Mouse (Mus musculus): ENCODE measurements around the gene Pdilt.
"Not testable (repeated sequence)": the region's sequence is repeated elsewhere in the genome, so short reads cannot be mapped to it uniquely, and the experiment has no call there.

Pdilt gene

GRCm38 (mm10) chr7:119523389-119523788 is at the start of gene Pdilt:
Gene Pdilt (minus strand): TSS chr7:119523489.
- DNase-seq: no peak

GRCm38 (mm10) chr7:119562476-119562875 is 39.2 kb upstream of the Pdilt start:
- DNase-seq: not testable (repeated sequence)

- DNase-seq: no peak
These were observed 38.2 kb upstream of the Pdilt start for GRCm38 (mm10) chr7:119561441-119561840.

- no peak for DNase-seq
These were observed 37.2 kb upstream of the Pdilt start for GRCm38 (mm10) chr7:119560452-119560835.

- peak; percentile 2 to 3 for DNase-seq
These were observed 36.6 kb upstream of the Pdilt start for GRCm38 (mm10) chr7:119559789-119560451.

- DNase-seq: no peak
These were observed 30.8 kb upstream of the Pdilt start, which contains the start of gene Acsm2 for GRCm38 (mm10) chr7:119554040-119554439. Gene Acsm2 (plus strand): TSS chr7:119554340.

GRCm38 (mm10) chr7:119550471-119551222 is 27.4 kb upstream of the Pdilt start:
- DNase-seq: no peak

- no peak for DNase-seq
These were observed 22.3 kb upstream of the Pdilt start for GRCm38 (mm10) chr7:119545572-119545971.

- no peak for DNase-seq
These were observed 19.2 kb upstream of the Pdilt start for GRCm38 (mm10) chr7:119542445-119542844.

GRCm38 (mm10) chr7:119534389-119534788 is 11.1 kb upstream of the Pdilt start:
- DNase-seq: no peak

- no peak for DNase-seq
These were observed 9.6 kb upstream of the Pdilt start for GRCm38 (mm10) chr7:119532924-119533323.

GRCm38 (mm10) chr7:119528617-119529016 is 5.3 kb upstream of the Pdilt start:
- DNase-seq: no peak

- DNase-seq: no peak
These were observed 4.3 kb upstream of the Pdilt start for GRCm38 (mm10) chr7:119527548-119527947.

GRCm38 (mm10) chr7:119527135-119527534 is 3.8 kb upstream of the Pdilt start:
- DNase-seq: no peak

GRCm38 (mm10) chr7:119526486-119526885 is 3.2 kb upstream of the Pdilt start:
- DNase-seq: no peak

GRCm38 (mm10) chr7:119525881-119526281 is 2.6 kb upstream of the Pdilt start:
- peak; percentile 28 to 45 for DNase-seq

GRCm38 (mm10) chr7:119522385-119522784 is 904 bp downstream of the Pdilt start:
- DNase-seq: no peak

GRCm38 (mm10) chr7:119521816-119522215 is 1.5 kb downstream of the Pdilt start:
- DNase-seq: peak in 1 of 2 experiments; percentile 40

- peak; percentile 84 to 90 for DNase-seq
These were observed 3.6 kb downstream of the Pdilt start for GRCm38 (mm10) chr7:119519654-119520053.

GRCm38 (mm10) chr7:119519163-119519562 is 4.1 kb downstream of the Pdilt start, which contains the start of gene Acsm5:
Gene Acsm5 (plus strand): TSS chr7:119519463.
- no peak for DNase-seq

- DNase-seq: no peak
These were observed 7.1 kb downstream of the Pdilt start for GRCm38 (mm10) chr7:119516272-119516558.

GRCm38 (mm10) chr7:119515492-119516271 is 7.6 kb downstream of the Pdilt start:
- DNase-seq: peak; percentile 71 to 84

- DNase-seq: peak; percentile 70 to 82
These were observed 10.2 kb downstream of the Pdilt start for GRCm38 (mm10) chr7:119513056-119513455.
